Mouse (Mus musculus) adrenal gland, postnatal 25 days (tissue): Measurements from ENCODE around the gene Tmem258. TPM values are rescaled to one million over a fixed set of nuclear protein-coding genes. Genes with fewer than 3 reads are reported as not detected.

Experiments used
- DNase-seq: peaks from one replicate; pipeline ENCODE4 v3.0.0; 2021; ENCODE audit warnings: mixed read lengths
- microRNA-seq, 2 experiments: library from miRNA; unstranded; fragments of <30 nt; microRNA quantifications; one replicate each; pipeline ENCODE4 v1.2.0; 2021
- total RNA-seq: library from RNA; stranded (reverse); gene quantifications from 2 replicates; pipeline ENCODE4 v1.2.3, GENCODE M21; 2021

Tmem258 gene
- total RNA-seq, 1 experiment from 2014 or later = 171 TPM

GRCm38 (mm10) chr19:10223561-10223960, 19.7 kb downstream of the Tmem258 start:
- no peak for DNase-seq

DNA sequence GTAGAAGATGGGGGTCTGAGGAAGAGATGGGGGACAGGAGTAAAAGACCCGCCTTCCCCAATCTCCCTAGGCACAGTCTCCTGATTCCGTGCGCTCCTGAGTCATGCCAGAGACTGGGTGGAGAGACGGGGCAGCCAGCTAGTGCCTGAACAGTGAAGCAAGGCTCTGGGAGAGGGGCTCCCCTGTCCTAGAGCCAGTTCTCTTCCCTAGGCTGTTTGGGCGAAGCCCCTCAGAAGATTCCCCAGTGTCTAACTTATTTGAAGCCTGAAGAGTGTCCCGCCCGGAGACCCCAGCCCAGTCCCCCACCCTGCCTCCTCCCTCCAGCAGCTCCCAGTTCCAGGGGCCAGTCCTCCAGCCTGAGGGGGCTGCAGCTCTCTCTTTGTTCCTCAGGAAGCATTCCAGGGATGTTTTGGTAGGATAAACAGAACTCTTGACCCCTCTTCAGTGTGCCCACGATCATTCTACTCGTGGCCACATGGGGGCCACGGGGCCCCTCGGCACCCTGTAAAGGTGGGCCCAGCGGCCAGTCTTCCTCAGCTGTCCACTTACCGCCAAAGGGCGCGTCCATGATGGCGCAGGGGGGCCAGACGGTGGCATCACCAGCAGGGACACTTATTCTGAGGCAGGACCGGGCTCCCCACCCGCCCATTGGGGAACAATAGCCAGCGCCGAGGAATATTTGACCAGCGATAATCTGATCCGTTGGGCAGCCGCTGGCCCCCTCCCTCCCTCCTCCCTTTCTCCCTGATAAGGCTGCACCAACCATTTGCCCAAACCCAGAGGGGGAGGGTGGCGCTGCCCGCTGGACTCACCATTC, 21.0 kb downstream of the Tmem258 start:
- DNase-seq = no peak

GRCm38 (mm10) chr19:10225767-10226166, 22.0 kb downstream of the Tmem258 start:
- DNase-seq = no peak

DNA sequence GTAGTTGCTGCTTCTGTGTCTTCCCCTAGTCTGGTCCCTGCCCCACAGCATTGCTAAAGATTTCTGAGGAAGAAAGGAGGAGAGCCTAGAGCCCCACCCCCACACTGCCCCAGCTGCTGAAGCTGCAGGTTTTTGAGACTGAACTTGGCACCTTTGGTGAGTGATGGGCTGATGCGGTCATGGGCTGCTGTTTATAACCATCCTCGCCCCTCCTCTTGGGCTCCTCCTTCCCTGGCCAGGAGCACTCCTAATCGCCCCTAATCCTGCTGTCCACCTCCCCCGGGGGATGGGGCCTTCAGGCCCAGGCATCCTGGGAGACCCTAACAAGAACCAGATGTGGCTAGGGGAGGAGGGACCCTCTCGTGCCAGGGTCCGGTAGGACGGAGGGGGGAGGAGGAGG, 27.2 kb downstream of the Tmem258 start:
- DNase-seq = no peak

GRCm38 (mm10) chr19:10231871-10232270, 28.1 kb downstream of the Tmem258 start:
- DNase-seq = no peak

DNA sequence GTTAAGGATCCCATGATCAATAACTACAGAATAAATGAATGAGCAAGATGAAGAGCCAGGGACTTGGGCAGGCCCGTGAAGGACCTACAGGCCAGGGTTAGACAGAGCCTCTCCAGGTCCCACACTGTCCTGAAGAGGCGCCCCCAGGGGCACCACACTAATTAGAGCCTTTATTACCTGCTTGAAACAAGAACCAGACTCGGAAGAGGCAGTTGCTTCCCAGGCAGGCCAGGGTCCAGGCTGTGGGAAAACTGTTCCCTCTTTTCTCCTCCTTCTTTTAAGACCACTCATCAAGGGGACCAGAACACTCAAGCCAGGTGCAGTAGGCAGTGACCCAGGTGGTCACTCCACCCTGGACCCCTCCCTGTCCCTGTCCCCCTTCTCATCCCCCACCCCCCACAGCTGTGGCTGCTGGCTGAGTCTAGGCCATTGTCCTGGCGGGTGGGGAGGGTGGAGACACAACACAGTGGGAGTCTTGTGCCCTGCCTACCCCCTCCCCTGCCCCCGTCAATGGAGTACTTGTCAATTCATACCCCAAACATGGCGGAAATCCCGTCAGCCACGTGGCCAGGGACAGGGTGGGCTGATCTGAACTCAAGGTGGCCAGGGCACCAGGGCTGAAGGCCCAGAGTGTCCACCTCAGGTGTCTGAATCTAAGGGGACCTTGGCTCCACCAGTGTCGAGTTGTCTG, 28.7 kb downstream of the Tmem258 start:
- no peak for DNase-seq

GRCm38 (mm10) chr19:10235784-10236565, 32.2 kb downstream of the Tmem258 start:
- no peak for DNase-seq

DNA sequence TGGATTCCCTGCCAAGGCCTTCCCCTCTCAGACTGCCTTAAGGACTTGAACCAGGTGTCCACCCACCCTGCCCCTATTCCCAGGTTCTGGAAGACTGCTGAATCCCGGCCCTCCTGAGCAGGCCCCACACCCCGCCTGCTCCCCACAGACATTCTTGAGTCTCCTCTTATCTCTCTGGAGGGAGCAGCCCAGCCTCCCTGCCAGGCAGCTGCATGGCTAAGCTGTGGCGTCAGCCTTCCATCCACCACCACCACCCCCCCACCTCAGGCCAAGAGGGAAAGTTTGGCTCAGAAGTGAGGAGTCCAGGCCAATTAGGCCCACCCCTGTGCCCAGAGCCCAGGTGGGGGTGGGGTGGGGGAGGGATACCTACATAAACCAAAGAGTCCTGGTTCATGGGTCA, 34.7 kb downstream of the Tmem258 start:
- DNase-seq = no peak

DNA sequence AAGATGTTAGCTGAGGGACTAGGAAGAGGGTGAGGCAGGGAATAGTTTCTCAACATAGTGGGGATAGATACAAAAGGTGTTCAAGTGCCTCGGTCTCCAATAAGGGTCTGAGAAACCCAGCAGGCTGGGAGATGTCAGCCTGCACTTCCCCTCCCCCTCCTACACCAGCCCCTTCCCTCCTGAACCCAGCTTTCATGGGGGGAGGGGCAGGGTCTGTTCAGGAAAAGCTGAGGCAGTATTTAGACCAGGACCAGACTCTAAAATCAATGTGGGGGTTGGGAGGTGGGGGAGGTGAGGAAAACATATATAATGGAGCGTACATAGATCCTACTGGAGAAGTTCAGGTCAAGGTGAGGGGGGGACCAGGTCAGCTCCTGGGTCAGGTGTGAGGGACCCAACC, 35.6 kb downstream of the Tmem258 start:
- no peak for DNase-seq

DNA sequence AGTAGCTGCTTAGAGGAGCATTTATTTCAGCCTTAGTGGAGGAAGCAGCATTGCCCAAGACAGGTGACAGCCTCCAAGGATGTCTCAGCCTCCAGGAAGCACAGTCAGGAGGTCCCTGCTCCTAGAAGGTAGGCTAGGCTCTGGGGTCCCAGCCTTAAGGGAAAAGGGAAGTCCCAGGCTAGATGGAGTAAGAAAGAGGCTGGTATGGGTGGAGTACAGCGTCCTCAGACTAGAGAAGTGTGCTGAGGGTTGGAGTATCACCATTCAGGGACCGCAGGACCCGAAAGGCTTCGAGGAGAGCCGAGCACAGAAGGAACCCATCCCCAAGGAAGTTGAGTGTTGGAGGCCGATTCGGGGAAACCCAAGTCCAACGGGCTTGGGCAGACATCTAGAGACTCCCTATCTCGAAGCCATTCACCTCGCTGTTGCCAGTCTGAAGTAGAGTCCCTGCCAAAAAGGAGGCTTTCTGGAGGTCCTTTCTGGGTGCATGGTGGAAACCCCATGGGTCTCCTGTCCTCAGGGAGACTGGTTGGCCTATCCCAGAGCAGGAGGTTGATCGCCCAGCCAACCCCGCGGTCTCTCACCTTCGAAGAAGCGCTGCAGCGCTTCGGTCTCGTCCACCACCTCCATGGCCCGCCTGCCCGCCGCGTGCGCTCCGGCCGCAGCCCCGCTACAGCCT, 36.3 kb downstream of the Tmem258 start:
- no peak for DNase-seq

DNA sequence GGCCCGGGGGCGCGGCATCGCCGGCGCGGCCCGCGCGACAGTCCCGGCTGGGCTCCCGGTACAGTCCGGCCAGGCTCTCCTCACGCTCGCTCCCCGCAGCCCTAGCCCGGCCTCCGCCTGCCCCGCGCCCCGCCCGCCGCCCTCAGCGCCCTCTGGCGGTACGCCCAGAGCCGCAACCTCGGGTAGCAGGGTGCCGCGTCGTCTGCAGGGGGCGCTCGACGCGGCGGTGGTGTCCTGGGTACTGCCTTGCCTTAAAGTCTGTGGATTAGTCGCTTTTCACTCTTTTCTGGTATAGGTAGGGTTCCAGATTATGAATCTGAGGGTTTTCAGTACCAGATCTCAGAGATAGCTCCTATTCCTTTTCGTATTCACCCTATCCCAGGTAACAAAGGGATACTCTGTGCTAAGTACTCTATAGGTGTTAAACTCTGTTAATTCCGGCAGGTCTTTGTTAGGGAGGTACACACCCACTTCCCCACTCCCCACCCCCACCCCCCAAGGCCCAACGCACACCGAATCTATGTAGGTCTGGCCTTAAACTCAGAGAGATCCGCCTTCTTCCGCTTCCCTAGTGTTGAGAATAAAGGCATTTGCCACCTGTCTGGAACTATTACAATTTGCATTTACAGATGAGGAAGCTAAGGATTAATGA, 37.0 kb downstream of the Tmem258 start, which contains the start of gene Myrf:
Myrf (minus strand) TSS at position 95 of the 652 bp plus-strand sequence.
- DNase-seq = peak; percentile 87

- DNase-seq = no peak
Measured at GRCm38 (mm10) chr19:10242916-10243315, 39.1 kb downstream of the Tmem258 start.

GRCm38 (mm10) chr19:10244183-10244582, 40.4 kb downstream of the Tmem258 start:
- DNase-seq = peak; percentile 67

GRCm38 (mm10) chr19:10247165-10247564, 43.4 kb downstream of the Tmem258 start:
- DNase-seq = no peak

DNA sequence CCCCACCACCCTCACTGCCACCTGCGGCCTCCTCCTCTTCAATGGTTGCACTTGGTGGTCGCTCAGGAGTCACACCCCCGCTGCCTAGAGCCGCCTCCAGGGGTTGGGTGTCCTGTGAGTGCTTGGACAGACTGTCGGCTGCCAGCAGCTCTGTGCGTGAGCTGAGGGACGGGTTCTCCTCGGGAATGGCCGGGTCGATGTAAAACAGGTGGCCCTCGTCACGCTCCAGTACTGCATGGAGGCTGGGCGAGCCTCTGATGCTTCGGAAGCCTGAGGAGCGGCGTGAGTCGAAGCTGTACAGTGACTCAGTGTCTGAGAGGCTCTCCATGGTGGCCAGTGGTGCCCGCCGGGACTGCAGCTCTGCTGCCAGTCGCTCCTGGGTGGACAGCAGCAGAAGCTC, 44.3 kb downstream of the Tmem258 start:
- DNase-seq = no peak

Small RNAs within 50 kb of the gene (microRNA-seq; reads per million reads assigned to microRNA genes)
- gene Mir6993 = 0.36 to 0.69 reads per million in 2 experiments

Other genes starting within 250 kb of the Tmem258 start
- gene Fth1, start 223.4 kb upstream of the Tmem258 start, total RNA-seq = 2,505 and 2,798 TPM in 2 replicates
- 0.97 TPM in 1 of 2 replicates, not detected in the other for gene Best1, start 202.4 kb upstream of the Tmem258 start, total RNA-seq
- gene Rab3il1, start 202.3 kb upstream of the Tmem258 start, total RNA-seq = 3.5 and 5.8 TPM in 2 replicates
- 9.5 and 15.1 TPM in 2 replicates for gene Fads3, start 162.4 kb upstream of the Tmem258 start, total RNA-seq
- 1,800 and 1,888 TPM in 2 replicates for gene Fads2, start 102.3 kb upstream of the Tmem258 start, total RNA-seq
- gene Fads1, start 21.1 kb upstream of the Tmem258 start, total RNA-seq = 931 and 942 TPM in 2 replicates
- gene Fen1, start 155 bp downstream of the Tmem258 start, total RNA-seq = 16.9 and 17.9 TPM in 2 replicates
- 0.67 and 1.4 TPM in 2 replicates for gene Myrf, start 36.7 kb downstream of the Tmem258 start, total RNA-seq
- gene Dagla, start 100.9 kb downstream of the Tmem258 start, total RNA-seq = 5.5 and 7.3 TPM in 2 replicates
- 21.6 and 27.9 TPM in 2 replicates for gene Syt7, start 185.1 kb downstream of the Tmem258 start, total RNA-seq